Mouse (Mus musculus): Measurements from ENCODE around the gene Lelp1. TPM values are rescaled to one million over a fixed set of nuclear protein-coding genes. Genes with fewer than 3 reads are reported as not detected.
A peak's percentile ranks its signal among the peaks of the same experiment; 100 is the strongest.

The Lelp1 gene
- not detected in 2 replicates for polyA plus RNA-seq (2015; fragmentation: Nextera tagmentation; extraction: Ambion mirVana)

- no peak for DNase-seq (ENCODE audit: low spot score)
These were observed at the start of gene Lelp1 for GRCm38 (mm10) chr3:92142644-92143043. TSS of gene Lelp1 (minus strand) at chr3:92142744.

GRCm38 (mm10) chr3:92176880-92177279 is 34.3 kb upstream of the Lelp1 start:
- DNase-seq (ENCODE audit: low spot score), result no peak

- no peak for DNase-seq (ENCODE audit: low spot score)
These were observed 27.3 kb upstream of the Lelp1 start for GRCm38 (mm10) chr3:92169847-92170246.

GRCm38 (mm10) chr3:92153322-92153721 is 10.8 kb upstream of the Lelp1 start:
- DNase-seq (ENCODE audit: low spot score), result peak; percentile 25

GRCm38 (mm10) chr3:92150631-92151277 is 8.2 kb upstream of the Lelp1 start:
- DNase-seq (ENCODE audit: low spot score), result peak; percentile 26

- DNase-seq (ENCODE audit: low spot score), result no peak
These were observed 5.4 kb upstream of the Lelp1 start for GRCm38 (mm10) chr3:92147913-92148312.

GRCm38 (mm10) chr3:92147420-92147819 is 4.9 kb upstream of the Lelp1 start:
- DNase-seq (ENCODE audit: low spot score), result no peak

- no peak for DNase-seq (ENCODE audit: low spot score)
These were observed 18.7 kb downstream of the Lelp1 start, which contains the start of gene Prr9 for GRCm38 (mm10) chr3:92123847-92124246. TSS of gene Prr9 (minus strand) at chr3:92123947.

- DNase-seq (ENCODE audit: low spot score), result no peak
These were observed 21.6 kb downstream of the Lelp1 start for GRCm38 (mm10) chr3:92120902-92121301.

- no peak for DNase-seq (ENCODE audit: low spot score)
These were observed 24.6 kb downstream of the Lelp1 start for GRCm38 (mm10) chr3:92117930-92118329.

- no peak for DNase-seq (ENCODE audit: low spot score)
These were observed 31.0 kb downstream of the Lelp1 start for GRCm38 (mm10) chr3:92111526-92111925.

- DNase-seq (ENCODE audit: low spot score), result no peak
These were observed 31.8 kb downstream of the Lelp1 start for GRCm38 (mm10) chr3:92110790-92111189.

- DNase-seq (ENCODE audit: low spot score), result no peak
These were observed 36.0 kb downstream of the Lelp1 start for GRCm38 (mm10) chr3:92106582-92106981.

Other genes starting within 250 kb of the Lelp1 start
- gene Pglyrp3, start 128.2 kb downstream of the Lelp1 start, polyA plus RNA-seq (2015; fragmentation: Nextera tagmentation; extraction: Ambion mirVana), result not detected in 2 replicates
- gene Lor, start 59.6 kb downstream of the Lelp1 start, polyA plus RNA-seq (2015; fragmentation: Nextera tagmentation; extraction: Ambion mirVana), result 0.30 and 0.78 TPM in 2 replicates
- 0.61 and 0.67 TPM in 2 replicates for gene Prr9, start 18.8 kb downstream of the Lelp1 start, polyA plus RNA-seq (2015; fragmentation: Nextera tagmentation; extraction: Ambion mirVana)
- gene Sprr2a1, start 73.1 kb upstream of the Lelp1 start, polyA plus RNA-seq (2015; fragmentation: Nextera tagmentation; extraction: Ambion mirVana), result 2.0 and 2.5 TPM in 2 replicates
- gene Sprr2a2, start 73.2 kb upstream of the Lelp1 start, polyA plus RNA-seq (2015; fragmentation: Nextera tagmentation; extraction: Ambion mirVana), result 246 and 255 TPM in 2 replicates
- gene Sprr2a3, start 142.7 kb upstream of the Lelp1 start, polyA plus RNA-seq (2015; fragmentation: Nextera tagmentation; extraction: Ambion mirVana), result 17.8 and 22.9 TPM in 2 replicates
- gene Sprr2b, start 173.9 kb upstream of the Lelp1 start, polyA plus RNA-seq (2015; fragmentation: Nextera tagmentation; extraction: Ambion mirVana), result 0.51 and 0.96 TPM in 2 replicates
- 1.1 and 1.4 TPM in 2 replicates for gene Sprr2d, start 196.4 kb upstream of the Lelp1 start, polyA plus RNA-seq (2015; fragmentation: Nextera tagmentation; extraction: Ambion mirVana)
- 0.22 and 0.38 TPM in 2 replicates for gene Sprr2e, start 209.4 kb upstream of the Lelp1 start, polyA plus RNA-seq (2015; fragmentation: Nextera tagmentation; extraction: Ambion mirVana)
- 1.3 and 1.5 TPM in 2 replicates for gene Sprr2f, start 222.4 kb upstream of the Lelp1 start, polyA plus RNA-seq (2015; fragmentation: Nextera tagmentation; extraction: Ambion mirVana)
- gene Sprr2h, start 242.9 kb upstream of the Lelp1 start, polyA plus RNA-seq (2015; fragmentation: Nextera tagmentation; extraction: Ambion mirVana), result 0.39 TPM in 1 of 2 replicates, not detected in the other